Mouse (Mus musculus) erythroblast, embryonic 14.5 days (primary cell): Measurements from ENCODE around the gene Cib1.

Experiments used
- GATA1 ChIP-seq: IDR thresholded peaks from 2 replicates; pipeline ENCODE4 v1.6.1; 2012; ENCODE audit warnings: low read length, inconsistent platforms, mixed read lengths
- TAL1 ChIP-seq: IDR thresholded peaks from 3 replicates; pipeline ENCODE4 v1.6.1; 2012; ENCODE audit warnings: low read length, inconsistent platforms, mixed read lengths

DNA sequence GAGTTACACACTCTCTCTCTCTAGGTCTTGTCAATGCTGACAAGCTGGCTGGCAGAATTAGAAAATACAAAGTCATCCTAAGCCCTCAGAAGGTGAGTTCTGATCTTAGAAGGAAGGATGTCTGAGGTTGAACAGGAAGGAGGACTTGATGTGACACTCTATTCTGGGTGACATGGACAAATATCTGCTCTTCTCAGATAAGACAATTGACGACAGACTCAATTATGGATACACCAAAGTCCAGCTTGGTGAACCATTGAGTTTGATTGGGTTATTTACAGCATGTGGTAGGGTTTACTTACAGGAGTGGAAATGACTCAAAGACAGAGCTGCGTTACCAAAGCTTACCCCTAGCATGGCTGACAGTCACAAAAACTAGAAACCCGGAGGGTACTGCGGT lies 43.8 kb upstream of the Cib1 start:
- TF ChIP-seq TAL1 = no peak
- no peak for TF ChIP-seq GATA1
